In the genomic region with DNA sequence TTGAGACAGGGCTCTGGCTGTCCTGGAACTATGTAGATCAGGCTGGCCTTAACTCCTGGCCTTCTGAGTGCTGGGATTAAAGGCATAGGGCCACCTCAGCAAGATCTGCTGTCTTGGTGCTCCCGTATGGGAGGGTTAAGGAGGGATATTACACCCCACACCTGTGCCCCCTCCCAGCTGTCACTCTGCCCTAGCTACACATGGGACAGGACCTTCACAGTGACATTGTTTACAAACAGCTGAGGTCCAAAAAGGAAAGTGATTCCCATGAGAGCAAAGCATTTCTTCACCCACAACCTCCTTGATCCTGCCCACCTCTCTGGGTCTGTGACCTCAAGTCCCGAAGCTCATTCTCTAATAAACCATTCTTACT, we compare ENCODE assay signal across 17 mouse cellular contexts.
"Had no signal": no experiment of that assay in that cellular context is flagged by ENCODE, and none has a peak within 500 bp of the region (broad histone marks: within the 10 kb centered on the region; RNA-seq: fewer than 3 reads in every experiment).

No protein-coding gene starts in this region.

- H3K4me1 ChIP-seq: midbrain, embryonic 15.5 days had no signal

- H3K4me2 ChIP-seq: lung, embryonic 14.5 days; midbrain, embryonic 11.5 days; midbrain, embryonic 13.5 days; midbrain, embryonic 15.5 days; neural tube, embryonic 13.5 days; neural tube, embryonic 15.5 days had no signal

- H3K4me3 ChIP-seq: midbrain, embryonic 13.5 days; midbrain, embryonic 15.5 days; neural tube, embryonic 13.5 days; neural tube, embryonic 15.5 days had no signal

- DNase-seq: lung, adult 18-20 months; lung, embryonic 14.5 days; lung, postnatal 10 days; lung, postnatal 4 days; retina, postnatal 1 day; right cerebral cortex, adult 18-20 months; right cerebral cortex, postnatal 25 days; right cerebral cortex, postnatal 4 days; spleen, adult 18-20 months; thymus, adult 18-20 months; thymus, postnatal 14 days; thymus, postnatal 36 days had no signal

- H3K27me3 ChIP-seq: midbrain, embryonic 13.5 days; midbrain, embryonic 15.5 days; neural tube, embryonic 15.5 days had no signal

- H3K9me3 ChIP-seq: midbrain, embryonic 13.5 days; midbrain, embryonic 15.5 days; neural tube, embryonic 13.5 days; neural tube, embryonic 15.5 days had no signal

- H3K27ac ChIP-seq: midbrain, embryonic 13.5 days; midbrain, embryonic 15.5 days; neural tube, embryonic 13.5 days; neural tube, embryonic 15.5 days had no signal

- ATAC-seq: midbrain, embryonic 13.5 days; midbrain, embryonic 15.5 days had no signal

- H3K9ac ChIP-seq: lung, embryonic 14.5 days; midbrain, embryonic 13.5 days; midbrain, embryonic 15.5 days; neural tube, embryonic 13.5 days; neural tube, embryonic 15.5 days had no signal
